Mouse (Mus musculus): ENCODE measurements around the gene Myo18b. TPM values are rescaled to one million over a fixed set of nuclear protein-coding genes. Genes with fewer than 3 reads are reported as not detected.

The Myo18b gene
- polyA plus RNA-seq, 1 experiment from 2014 or later, result 22.2 TPM

DNA sequence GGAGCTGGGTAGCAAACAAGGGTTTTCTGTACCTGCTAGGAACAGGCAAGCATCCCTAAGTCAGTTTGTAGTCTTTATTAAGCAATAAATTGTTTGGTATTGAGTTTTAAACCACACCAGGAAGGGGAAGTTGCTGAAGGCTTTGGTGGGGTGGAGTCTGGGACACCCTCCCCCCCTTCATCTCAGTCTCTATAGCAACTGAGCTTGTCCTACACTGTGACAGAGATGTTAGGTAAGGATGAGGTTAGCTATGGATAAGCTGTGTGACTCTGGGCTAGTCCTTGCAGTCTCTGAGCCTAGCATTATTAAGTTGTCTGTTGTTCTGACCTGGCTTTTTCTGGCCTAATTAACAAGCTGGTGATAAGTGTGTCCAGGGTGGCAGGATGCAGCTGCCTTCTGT lies 254.4 kb downstream of the Myo18b start:
- Histone ChIP-seq H3K4me2 (no peak overlapping the region), H3K4me1 (ENCODE audit: control insufficient read depth, insufficient read depth, low read length) (peaks cover 2% of the 10 kb centered on the region; the same call in 1 of the 2 replicates), H3K9me3 (replicated peaks; ENCODE audit: control insufficient read depth, low read length) (no peaks in the 10 kb centered on the region; the same call in 1 of the 2 replicates), H3K36me3 (ENCODE audit: control insufficient read depth, insufficient read depth, low read length) (no peaks in the 10 kb centered on the region), H3K27me3 (ENCODE audit: control insufficient read depth, insufficient read depth, low read length) (peaks cover 20% of the 10 kb centered on the region), H3K9ac (ENCODE audit: low read depth, low read length) (no peak overlapping the region), H3K4me3 (ENCODE audit: low read depth, low read length) (no peak overlapping the region), H3K27ac (ENCODE audit: low read depth, low read length) (no peak overlapping the region)
- no peak for ATAC-seq (replicated peaks; ENCODE audit: insufficient number of reproducible peaks, low FRiP score, low TSS enrichment)

DNA sequence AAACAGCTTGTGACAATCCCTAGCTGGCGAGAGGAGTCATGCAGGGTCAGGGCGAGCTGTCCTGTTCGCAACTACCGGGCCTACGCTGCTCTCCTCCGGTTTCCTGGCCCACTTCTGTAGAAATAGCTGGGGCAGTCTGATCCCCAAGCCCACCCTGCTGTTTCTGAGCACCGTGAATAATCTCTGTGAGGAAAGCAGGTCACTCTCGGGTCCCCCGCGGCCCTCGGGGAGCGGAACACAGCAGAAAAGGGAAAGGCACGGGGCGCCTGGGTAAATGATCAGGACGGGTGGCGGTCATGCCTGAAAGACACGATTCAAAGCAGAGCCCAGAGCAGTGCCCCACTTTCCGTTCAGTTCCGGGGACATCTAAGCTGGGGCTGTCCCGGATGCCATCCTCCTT lies 255.0 kb downstream of the Myo18b start:
- H3K9ac ChIP-seq (ENCODE audit: low read depth, low read length), result no peak overlapping the region
- peak overlapping the region; percentile 49 for H3K4me2 ChIP-seq
- no peaks in the 10 kb centered on the region; the same call in 1 of the 2 replicates for H3K9me3 ChIP-seq (replicated peaks; ENCODE audit: control insufficient read depth, low read length)
- H3K27me3 ChIP-seq (ENCODE audit: control insufficient read depth, insufficient read depth, low read length), result peaks cover 20% of the 10 kb centered on the region
- H3K4me1 ChIP-seq (ENCODE audit: control insufficient read depth, insufficient read depth, low read length), result peaks cover 2% of the 10 kb centered on the region; the same call in 1 of the 2 replicates
- no peaks in the 10 kb centered on the region for H3K36me3 ChIP-seq (ENCODE audit: control insufficient read depth, insufficient read depth, low read length)
- no peak overlapping the region for H3K27ac ChIP-seq (ENCODE audit: low read depth, low read length)
- no peak overlapping the region for H3K4me3 ChIP-seq (ENCODE audit: low read depth, low read length)
- ATAC-seq (replicated peaks; ENCODE audit: insufficient number of reproducible peaks, low FRiP score, low TSS enrichment), result no peak
- WGBS (ENCODE audit: insufficient replicate concordance), result 17% methylated on average over 20 of the region's 20 CpGs

DNA sequence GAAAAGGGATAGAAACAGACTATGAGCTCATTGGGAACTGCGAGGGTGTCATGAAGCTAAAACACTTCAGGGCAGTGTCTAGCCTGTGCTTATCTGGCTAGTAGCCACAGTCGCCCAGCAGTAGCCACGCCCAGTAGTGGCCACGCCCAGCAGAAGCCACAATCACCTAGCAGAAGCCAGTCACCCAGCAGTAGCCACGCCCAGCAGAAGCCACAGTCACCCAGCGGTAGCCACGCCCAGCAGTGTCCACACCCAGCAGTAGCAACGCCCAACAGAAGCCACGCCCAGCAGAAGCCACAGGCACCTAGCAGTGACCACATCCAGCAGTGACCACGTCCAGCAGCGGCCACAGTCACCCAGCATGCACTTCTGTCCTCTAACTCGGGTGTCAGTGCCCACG lies 255.5 kb downstream of the Myo18b start:
- Histone ChIP-seq H3K9ac (ENCODE audit: low read depth, low read length) (no peak overlapping the region), H3K27me3 (ENCODE audit: control insufficient read depth, insufficient read depth, low read length) (peaks cover 23% of the 10 kb centered on the region), H3K4me3 (ENCODE audit: low read depth, low read length) (no peak overlapping the region), H3K27ac (ENCODE audit: low read depth, low read length) (no peak overlapping the region), H3K9me3 (replicated peaks; ENCODE audit: control insufficient read depth, low read length) (no peaks in the 10 kb centered on the region; the same call in 1 of the 2 replicates), H3K4me2 (peak overlapping the region; percentile 49), H3K36me3 (ENCODE audit: control insufficient read depth, insufficient read depth, low read length) (no peaks in the 10 kb centered on the region), H3K4me1 (ENCODE audit: control insufficient read depth, insufficient read depth, low read length) (peaks cover 2% of the 10 kb centered on the region; the same call in 1 of the 2 replicates)
- WGBS (ENCODE audit: insufficient replicate concordance), result 14% methylated on average over 13 of the region's 13 CpGs
- ATAC-seq (replicated peaks; ENCODE audit: insufficient number of reproducible peaks, low FRiP score, low TSS enrichment), result peak; percentile 58

Other genes with a start within 250 kb of the Myo18b start
- gene Grk3, start 119.4 kb upstream of the Myo18b start, polyA plus RNA-seq (2014; fragmentation: Nextera tagmentation; extraction: Ambion mirVana), result 10.4 and 11.3 TPM in 2 replicates
- not detected in 2 replicates for gene Crybb2, start 173.8 kb upstream of the Myo18b start, polyA plus RNA-seq (2014; fragmentation: Nextera tagmentation; extraction: Ambion mirVana)
- gene Crybb3, start 185.2 kb upstream of the Myo18b start, polyA plus RNA-seq (2014; fragmentation: Nextera tagmentation; extraction: Ambion mirVana), result 0.56 and 0.77 TPM in 2 replicates